Mouse (Mus musculus): Measurements from ENCODE around the gene Vamp1.

Vamp1 gene

DNA sequence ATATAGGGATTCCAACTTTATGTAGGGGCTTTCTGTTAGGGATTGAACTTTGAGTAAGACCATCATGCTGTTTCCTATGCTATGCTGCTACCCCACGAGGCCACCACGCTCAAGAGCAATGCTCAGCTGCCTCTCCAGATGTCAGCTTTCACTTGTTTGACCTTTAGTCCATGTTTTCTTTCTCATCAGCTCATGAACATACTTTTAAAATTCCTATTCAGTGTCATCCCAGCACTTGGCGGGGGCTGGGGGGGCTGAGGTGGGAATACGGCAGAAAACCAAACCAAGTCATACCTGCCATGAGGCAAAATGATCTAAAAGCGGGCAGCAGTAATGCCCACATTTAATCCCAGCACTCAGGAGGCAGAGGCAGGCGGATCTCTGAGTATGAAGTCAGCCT is 2.2 kb upstream of the Vamp1 start:
- no peak for DNase-seq (ENCODE audit: low read depth)

DNA sequence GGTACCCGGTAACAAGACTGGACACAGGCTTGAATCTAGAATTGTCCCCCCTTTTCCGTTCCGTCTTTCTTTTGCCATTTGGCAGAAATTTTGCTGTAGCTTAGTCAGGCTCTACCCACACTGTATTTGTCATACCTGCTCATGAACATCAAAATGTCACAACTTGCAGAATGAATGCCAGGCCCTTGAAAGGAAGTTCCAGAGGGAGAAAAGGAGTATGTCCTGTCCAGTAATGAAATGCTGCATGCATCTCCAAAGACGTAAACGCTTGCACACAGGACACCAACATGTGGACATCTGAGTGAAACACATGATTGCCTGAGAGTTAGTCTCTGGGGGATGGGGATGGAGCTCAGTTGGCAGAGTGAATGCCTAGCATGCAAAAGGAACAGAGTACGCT is 1.6 kb upstream of the Vamp1 start:
- DNase-seq (ENCODE audit: low read depth), result no peak

DNA sequence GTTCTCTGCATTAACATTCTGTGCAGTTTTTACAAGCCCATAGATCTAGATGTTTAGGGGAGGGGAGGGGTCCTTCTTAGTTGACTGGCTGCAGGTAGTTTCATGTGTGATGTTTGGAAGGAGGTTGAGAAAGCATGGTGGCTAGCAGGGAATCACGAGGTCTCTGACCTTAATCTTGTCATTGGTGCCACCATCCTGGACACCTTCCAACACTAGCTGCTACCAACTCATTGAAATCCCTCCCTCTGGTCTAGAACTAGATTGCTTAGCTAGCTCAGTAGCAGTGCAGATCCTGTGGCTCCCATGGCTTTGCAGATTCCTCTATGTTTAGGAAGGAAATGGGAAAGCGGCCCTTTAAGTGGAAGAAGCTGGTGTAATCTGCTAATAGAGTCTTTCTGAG is 1.5 kb downstream of the Vamp1 start:
- DNase-seq (ENCODE audit: low read depth), result peak; percentile 32

DNA sequence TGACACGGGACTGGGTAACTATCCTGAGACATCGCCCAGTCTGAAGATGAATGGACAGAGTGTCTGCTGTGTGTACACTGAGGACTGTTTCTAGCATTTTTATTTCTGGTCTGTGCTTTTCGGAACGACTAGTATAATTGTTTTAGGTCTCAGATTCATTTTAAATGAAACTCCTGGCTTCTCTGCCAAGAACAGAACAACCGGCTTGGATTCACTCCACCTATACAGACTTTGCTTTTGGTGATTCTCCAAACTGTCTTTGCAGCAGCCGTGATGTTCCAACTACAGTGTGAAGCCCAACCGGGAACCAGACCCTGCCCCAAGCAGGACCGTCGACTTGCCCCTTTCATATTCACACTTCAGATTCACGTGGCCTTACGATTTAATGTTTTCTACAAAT is 2.5 kb downstream of the Vamp1 start:
- no peak for DNase-seq (ENCODE audit: low read depth)

DNA sequence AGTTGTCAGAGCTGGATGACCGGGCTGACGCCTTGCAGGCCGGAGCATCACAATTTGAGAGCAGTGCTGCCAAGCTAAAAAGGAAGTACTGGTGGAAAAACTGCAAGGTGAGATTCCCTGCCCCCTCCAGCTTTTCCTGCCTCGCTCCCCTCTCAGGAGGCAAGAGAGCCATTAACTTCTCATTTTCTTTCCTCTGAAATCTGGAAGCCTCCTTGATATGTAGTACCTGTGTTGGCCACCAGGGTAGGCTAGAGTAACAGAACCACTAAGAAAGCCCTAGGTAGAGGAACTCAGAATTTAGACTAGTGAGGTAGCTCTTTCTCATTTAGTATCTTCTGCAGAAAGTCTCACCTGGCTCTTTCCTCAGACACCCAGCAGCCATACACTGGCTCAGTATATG is 3.6 kb downstream of the Vamp1 start:
- peak; percentile 80 for DNase-seq (ENCODE audit: low read depth)

DNA sequence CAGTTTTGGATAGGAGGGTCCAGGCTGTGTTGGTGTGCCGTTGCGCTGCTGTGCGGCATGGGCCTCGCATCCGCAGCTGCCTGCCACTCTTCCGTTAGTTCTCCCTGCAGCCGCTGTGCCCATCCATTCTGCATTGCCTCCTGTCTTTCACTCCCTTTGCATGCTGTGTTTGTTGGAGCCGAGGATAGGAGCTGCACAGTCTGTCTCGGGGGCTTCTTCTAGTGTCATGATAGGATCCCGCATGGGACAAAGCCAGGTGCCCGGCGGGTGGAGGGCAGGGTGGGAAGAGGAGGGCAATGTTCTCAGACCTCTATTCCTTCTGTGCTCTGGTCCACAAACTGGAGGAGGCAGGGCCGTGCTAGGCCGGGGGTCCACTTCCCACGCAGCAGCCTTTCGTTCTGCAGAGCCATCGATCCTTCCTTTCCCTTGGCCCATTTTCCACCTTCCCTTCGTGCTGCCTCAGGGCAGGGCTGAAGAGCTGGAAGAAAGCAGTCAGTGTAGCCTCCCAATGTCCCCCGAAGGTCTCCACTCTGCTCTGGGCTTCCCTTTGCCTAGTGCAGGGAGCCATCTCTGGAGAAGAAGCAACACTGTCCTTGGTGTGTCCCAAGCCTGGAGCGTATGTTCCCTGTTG is 5.9 kb downstream of the Vamp1 start:
- no peak for DNase-seq (ENCODE audit: low read depth)

DNA sequence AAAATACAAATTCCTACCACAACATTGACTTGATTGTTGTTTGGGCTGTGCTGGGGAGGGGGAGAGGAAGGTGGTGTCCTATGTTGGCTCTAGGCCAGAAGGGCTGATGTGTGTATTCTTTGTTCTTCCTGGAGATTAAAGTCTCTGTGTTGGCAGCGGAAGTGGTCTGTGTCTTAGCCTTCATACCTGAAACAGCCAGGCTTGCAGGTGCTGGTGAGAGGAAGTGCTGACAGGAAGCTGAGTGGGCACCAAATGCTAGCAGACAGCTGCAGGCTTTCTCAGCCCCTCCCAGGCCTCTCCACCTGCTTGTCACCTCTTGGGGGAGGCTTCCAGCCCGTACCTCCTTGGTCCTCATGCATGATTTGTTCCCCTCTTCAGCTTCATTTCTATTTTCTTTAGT is 6.8 kb downstream of the Vamp1 start:
- DNase-seq (ENCODE audit: low read depth), result no peak

DNA sequence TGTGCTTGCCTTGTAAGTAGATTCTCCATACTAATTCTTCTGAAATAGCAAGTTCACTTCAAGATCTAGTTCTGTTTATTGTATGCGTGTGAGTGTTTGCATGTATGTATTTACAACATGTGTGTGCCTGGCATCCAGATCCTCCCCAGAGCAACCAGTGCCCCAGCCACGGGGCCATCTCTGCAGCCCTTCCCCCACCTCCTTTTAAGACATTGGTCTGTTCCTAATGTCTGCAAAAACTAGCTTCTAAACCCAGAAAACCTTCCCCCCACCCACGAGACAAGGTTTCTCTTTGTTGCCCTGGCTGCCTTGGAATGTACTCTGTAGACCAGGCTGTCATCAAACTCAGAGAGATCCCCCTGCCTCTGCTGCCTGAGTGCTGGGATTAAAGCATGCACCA is 7.2 kb downstream of the Vamp1 start:
- no peak for DNase-seq (ENCODE audit: low read depth)

DNA sequence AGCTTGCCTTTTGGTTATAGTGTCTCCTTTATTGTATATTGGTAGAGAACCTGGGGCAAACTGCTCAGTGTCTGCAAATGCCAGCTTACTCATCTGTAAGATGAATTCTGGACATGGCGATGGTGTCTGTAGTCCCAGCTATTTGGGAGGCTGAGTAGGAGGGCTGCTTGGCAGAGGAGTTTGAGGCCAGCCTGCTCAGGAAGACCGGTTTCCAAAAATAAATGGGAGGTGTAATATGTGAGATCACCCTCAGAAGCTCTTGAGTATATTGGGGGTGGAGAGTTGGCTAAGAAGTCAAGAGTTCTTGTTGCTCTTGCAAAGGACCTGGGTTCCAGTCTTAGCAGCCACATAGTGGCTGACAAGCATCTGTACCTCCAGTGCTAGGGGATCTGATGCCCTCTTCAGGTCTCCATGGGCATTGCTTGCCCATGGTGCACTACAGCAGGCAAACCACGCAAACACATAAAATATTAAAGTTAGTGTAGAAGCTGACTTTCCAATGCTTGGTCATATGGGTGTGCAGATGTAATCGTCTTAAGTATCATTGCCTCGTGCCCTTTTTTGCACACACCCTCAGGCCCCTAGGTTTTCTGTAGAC is 10.3 kb downstream of the Vamp1 start:
- peak; percentile 54 for DNase-seq (ENCODE audit: low read depth)

DNA sequence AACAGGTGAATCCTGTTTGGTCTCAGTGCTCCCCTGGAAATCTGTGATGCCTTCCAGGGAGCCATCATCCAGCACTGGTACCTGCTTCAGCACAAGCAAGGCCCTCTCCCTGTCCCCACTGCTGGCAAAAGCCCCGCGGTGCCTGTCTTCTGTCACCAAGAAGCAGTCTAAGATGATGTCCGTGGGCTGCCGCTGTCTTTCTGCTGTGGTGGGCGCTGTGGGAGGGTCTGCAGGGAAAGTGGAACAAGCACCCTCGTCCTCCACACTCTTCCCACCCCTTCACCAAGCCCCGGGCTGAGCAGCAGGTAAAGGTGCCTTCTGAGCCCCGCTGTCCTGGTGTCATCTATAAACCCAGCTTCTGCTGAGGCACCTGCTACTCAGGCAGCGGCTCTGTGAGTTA is 15.2 kb downstream of the Vamp1 start:
- DNase-seq (ENCODE audit: low read depth), result no peak

DNA sequence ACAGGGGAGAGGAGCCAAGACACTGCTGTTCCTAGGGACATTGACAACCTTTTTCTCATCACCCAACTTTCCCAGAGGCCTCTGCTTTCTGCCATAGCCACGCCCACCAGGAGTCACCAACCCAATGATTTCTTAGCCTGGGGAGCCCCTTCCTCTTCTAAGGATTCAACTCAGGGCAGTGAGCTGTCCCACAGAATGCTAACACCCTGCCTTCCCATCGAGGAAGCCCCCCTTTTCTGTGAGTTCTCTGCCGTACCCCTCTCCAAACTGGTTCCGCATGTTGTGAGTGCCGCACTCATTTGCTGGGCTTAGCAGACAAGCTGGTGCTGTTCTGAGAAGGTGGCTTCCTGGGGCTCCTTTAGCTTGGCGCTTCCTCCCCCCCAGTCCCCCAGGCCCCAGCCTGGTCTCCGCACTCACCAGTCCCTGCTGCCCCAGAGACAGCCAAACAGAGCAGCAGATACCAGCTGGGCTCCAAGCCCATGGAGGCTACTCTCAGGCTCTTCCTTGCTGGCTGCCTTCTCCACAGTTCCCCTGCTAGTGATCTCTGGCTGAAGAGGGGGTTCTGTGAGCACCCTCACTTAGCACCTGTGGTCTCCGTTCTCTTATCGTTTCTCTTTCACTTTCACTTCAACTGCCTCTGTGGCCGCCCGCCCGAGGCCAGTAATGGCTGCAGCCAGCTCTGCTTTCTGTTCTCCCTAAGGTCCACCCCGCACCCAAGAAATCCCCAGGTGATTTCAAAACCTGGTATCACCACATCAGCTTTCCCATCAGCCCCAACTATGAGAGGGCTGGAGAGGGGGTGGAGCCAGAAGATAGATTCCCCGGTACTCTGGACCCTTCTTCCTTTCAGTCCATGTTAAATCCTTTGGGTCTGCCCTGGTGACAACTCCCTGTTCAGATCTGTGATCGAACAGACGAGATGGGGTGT is 16.0 kb downstream of the Vamp1 start, which contains the start of gene Tapbpl:
Tapbpl (minus strand) TSS at position 744 of the 928 bp plus-strand sequence.
- DNase-seq (ENCODE audit: low read depth), result peak; percentile 73

DNA sequence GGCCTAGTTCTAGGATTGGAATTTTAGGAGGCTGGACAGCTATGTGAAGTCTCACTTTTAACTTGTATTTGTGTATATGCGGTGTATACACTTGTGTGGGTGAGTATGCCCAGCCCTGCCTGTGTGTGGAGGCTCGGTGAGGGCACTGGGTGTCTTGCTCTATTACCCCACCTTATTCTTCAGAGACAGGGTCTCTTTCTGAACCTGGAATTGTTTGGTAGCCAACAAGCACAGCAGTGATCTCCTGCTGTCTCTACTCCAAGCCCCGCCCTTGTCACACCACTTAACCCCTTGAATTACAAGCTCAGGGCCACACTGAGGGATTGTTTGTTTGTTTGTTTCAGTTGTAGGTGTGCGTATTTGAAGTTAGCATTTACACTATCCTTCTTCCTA is 16.7 kb downstream of the Vamp1 start:
- peak; percentile 59 for DNase-seq (ENCODE audit: low read depth)

DNA sequence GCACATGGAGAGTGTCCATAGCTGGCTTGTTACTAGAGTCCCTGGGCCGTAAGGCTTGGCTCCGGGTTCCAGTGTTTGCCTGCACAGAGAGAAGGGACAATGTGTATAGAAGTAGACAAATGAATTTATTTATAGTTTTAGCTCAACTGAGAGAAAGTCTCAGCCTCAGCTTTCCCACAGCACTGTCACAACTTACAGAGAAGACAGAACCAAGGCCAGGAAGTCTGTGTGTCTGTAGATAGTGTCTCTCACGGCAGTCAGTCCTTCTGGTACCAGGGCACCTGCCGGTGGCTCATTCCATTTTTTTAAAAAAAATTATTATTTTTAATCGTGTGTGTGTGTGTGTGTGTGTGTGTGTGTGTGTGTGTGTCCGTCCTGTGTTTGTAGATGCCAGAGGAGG is 17.2 kb downstream of the Vamp1 start:
- peak; percentile 56 for DNase-seq (ENCODE audit: low read depth)

DNA sequence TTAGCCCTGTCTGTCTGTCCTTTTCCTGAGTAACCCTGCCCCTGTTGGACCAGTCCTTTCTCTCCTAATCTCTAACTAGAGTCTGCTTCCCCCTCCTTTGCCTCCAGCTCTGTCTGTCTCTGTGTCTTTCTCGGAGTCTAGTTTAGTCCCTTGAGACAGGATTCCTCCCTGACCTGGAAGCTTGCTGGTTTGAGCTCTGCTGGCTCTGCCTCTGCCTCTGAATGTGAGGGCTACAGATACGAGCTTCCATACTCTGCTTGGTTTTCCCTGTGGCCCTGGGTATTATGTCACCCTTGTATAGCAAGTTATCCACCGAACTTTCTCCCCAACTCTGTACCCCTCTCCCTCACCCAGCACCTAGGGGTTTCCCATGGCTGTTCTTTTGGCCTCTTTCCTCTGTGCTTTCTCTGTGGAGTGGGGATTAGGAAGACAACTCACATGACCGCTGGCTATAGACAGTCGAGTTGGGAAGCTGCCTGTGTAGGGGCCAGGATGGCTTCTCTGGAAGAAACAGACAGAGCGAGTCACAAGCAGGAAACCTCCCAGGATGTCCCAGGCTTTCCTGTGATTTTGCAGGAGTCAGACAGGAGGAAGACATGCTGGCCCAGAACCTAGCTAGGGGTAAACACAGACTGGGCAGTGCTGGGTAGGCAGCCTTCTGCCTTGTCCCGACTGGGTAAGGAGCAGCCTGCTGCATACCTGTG is 18.6 kb downstream of the Vamp1 start:
- no peak for DNase-seq (ENCODE audit: low read depth)

DNA sequence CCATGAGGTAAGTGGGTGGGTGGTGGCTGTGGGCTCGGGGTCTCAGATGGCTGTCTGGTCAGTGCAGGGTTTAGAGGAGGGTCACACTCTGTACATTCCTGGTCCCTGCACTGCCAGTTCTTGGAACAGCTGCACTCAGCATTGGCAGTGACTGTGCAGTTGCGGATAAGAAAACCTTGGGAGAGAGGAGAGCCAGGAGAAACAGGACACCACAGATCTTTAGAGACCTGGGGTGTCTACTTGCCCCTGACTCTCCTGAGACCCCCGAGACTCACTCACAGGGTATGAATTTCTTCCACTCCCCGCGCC is 19.1 kb downstream of the Vamp1 start:
- DNase-seq (ENCODE audit: low read depth), result no peak

DNA sequence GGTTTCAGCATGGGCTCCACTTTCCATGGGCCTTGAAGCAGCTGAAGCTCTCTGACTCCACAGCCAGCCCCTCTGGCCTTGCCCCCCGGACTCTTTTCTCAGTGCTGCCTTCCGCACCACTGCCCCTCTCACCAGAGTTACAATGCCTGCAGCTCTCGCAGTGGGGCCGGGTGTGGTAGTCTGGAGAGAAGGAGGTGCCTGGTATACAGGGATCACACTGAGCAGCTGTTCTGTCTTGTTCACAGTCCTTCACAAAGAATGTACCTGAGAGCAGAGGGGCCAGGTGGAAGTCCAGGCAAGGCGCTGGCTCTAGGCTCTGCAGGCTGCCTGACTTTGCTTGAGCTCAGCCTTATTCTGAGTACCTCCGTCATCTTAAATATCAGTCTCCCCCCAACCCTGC is 21.0 kb downstream of the Vamp1 start:
- no peak for DNase-seq (ENCODE audit: low read depth)

DNA sequence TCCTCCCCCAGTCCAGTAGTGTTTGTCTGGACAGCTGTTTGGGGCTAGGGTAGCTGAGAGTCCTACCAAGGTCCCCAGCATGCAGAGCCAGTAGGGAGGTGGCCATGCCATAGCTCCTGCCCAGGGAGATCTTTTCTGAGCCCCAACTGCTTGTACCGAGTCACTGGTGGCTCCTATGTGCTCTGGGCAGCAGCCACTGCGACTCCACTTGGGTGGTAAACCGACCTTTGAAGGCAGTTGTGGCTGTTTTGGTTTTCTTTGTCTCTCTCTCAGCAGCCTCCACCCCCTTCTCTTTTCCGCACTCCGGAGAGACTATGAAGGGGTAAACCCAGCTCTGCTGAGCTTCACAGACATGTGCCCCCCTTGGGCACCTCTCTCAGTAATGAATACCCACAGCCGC is 21.4 kb downstream of the Vamp1 start, which contains the start of gene Cd27:
Cd27 (minus strand) TSS at position 229 of the 400 bp plus-strand sequence.
- DNase-seq (ENCODE audit: low read depth), result no peak

DNA sequence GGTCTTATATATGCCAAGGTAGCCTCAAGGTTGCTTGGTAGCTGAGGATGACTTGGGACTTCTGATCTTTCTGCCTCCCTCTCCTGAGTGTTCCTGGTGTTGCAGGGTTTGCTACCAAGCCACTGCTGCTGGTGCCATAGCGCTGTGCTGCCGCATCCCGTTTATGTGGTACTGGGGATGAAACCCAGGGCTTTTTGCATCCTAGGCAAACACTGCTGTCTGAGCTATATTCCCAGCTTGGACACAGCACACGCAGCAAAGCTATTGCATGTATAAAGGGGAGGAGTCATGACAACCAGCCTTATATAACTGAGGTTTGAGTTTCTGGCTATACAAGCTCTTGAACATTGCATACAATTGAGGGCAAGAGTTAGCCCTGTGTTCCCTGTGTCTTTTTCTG is 22.1 kb downstream of the Vamp1 start:
- no peak for DNase-seq (ENCODE audit: low read depth)

DNA sequence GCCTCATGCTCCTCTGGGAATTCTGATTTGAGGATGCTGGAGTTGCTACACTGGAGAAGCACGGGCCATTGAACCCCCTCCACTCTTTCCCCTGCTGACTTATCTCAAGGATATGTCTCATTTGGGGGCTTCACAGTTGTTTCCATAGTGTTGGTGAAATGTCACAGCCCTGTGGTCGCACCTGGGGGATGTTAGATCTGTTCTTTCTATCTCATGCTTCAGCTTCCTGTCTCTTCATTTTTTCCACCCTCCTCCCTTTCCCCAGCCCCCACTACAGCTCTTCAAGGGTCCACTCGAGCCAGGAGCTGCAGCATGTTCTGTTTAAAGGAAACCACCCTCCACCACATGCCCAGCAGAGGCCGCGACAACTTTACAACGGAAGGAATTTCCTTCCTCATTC is 23.0 kb downstream of the Vamp1 start:
- peak; percentile 37 for DNase-seq (ENCODE audit: low read depth)

DNA sequence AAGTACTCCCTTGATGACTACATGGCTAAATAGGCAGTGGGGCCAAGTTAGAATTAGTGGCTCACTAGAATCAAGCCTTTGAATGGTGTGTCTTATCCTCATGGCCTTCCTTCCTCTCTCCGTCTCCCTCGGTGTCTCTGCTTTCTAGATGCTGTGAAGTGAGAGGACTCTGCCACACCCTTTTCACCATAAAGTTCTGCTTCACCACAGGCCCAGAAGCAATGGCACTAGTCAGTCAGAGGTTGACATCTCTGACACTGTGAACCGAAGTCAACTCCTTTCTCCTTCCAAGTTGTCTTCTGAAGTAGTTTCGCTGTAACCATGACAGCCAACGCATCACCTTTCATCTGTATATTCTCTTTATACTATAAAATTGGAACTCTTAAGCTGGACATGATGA is 24.2 kb downstream of the Vamp1 start:
- DNase-seq (ENCODE audit: low read depth), result no peak

DNA sequence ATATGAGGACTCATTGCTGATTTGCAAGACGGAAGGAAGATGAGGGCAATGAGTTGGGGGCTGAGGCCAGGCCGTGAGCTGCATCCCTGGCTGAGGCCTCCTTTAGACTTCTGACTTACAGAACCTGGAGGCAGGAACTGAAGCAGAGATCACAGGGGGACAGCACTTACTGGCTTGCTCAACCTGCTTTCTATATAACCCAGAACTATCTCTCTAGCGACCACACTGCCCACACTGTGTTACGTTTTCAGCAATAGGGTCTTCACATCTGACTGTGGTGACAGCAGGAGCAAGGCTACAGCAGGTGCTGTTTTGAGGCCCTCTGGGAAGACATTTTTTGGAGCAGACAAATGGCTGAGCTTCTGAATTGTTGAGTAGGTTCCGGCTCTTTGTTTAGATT is 25.3 kb downstream of the Vamp1 start:
- DNase-seq (ENCODE audit: low read depth), result no peak

DNA sequence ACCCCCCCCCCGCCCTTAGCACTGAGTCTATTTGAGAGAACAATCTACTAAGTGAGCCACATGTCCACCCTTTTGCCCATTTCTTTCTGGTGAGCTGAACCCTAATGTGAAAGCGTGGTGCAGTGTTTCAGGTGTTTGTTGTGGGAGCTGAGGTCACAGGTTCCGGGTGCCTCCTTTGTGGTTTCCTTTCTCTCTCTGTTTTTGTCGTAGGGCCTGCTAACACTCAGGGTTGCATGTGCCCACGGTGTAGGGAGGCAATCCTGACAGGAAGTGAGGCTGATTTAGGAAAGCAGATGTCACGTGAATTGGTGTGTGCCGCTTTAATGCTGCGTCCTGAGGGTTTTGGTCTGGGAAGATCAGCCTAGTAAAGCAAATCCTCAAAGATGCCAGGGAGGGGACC is 26.2 kb downstream of the Vamp1 start:
- DNase-seq (ENCODE audit: low read depth), result peak; percentile 62

DNA sequence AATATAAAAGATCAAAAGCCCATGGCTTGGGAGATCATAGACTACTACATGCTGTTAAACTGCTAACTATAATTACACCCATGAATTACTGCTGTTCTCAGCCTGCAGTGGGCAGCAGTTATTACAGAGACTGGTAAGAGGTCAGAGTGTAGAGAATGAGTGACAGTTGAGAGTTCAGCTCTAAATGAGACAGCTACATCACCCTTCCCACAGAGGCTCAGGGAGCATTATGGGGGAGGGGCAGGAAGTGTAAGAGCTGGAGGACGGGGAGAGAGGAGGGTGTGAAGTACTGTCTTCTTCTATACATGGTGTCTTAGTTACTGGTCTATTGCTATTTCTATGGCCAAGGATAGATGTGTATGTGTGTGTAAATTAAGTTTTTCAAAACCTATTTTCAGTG is 29.2 kb downstream of the Vamp1 start:
- DNase-seq (ENCODE audit: low read depth), result no peak

Measured in 416B (cell line).